Mouse (Mus musculus): ENCODE data around the gene Olfr981. TPM values are rescaled to one million over a fixed set of nuclear protein-coding genes. Genes with fewer than 3 reads are reported as not detected.
"Not testable (repeated sequence)": the region's sequence is repeated elsewhere in the genome, so short reads cannot be mapped to it uniquely, and the experiment has no call there.

Olfr981 gene
- not detected in 2 replicates for polyA plus RNA-seq (2012; rRNA removed)

DNA sequence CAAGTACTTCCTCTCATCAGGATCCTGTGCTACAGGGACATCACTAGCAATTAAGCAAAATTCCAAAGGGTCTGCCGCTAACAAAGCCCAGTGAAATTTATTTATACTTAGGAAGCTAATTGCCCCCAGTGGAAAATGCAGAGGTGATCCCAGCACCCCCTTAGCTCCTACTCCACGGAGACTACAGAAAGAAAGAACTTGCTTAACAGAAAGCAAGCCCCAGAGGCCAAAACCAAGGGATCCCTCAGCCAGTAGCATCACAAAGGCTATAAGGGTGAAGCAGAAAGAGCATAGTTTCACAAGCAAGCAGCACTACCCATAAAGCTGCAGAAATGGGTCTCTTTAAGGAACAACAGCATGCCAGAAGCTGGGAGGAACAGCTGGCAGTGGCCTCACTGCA lies at the start of gene Olfr981:
TSS of gene Olfr981 (plus strand) at position 301 of the 400 bp plus-strand sequence.
- no peak for DNase-seq (ENCODE audit: low spot score)

DNA sequence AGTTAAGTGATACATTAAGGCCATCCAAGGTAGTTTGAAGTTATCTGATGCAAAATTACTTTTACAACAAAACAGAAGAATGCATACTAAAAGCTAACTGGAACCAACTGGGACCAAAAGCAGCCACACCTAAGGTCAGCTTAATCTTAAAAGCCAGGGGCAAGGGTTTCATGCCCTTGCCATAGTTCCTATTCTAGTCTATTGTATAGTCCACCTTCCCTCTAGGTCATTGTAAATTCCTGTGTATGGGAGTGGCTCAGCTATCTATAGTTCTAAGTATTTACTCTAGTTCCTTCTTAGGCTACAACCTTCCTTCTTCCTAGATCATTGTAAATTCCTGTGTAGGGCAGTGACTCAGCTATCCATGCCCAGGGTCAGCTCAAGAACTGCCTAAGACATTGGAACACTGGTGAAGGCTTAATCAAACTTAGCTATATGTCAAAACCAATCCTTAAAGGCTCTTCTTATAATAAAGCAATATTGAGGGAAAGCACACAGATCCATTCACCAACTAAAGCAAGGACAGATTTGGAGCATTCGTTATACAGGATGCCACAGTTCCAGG lies 44.6 kb upstream of the Olfr981 start:
- DNase-seq (ENCODE audit: low spot score): not testable (repeated sequence)

DNA sequence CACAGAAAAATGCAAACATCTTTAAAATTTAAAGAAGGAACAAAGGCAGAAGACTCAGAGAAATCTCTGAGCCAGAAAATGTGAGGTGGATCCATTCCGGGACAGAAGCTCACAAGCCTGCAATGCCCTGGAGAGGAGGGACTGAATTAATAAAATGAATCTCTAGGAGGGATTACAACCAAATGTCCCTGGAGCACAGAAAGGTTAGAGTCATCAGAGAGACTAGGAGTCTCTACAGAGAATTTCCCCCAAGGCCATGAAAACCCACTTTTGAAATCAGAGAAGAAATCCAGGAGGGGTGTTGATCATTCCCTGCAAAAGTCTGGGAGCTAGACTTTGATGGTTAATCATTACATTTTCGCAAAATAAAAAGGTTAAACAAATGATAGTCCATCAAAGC lies 29.5 kb upstream of the Olfr981 start, which contains the start of gene Olfr978:
TSS of gene Olfr978 (plus strand) at position 301 of the 400 bp plus-strand sequence.
- DNase-seq (ENCODE audit: low spot score): no peak

DNA sequence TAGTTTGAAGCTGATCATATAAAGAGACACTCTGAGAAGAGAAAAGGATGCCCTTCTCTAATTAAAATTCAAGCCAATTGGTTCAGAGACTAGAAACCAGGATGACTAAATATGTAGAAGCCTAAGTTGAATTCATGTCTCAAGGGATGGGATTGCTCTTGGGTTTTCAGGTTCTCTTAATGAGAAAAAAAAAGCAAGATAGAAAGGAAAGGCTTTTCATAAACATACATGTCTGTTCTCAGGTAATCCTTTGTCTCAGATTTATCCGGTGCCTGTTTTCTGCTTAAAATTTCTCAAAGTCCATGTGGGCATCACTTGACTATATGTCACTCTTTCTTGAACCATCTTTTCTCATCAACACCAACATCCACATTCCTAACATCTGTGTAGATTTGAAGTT lies 17.9 kb upstream of the Olfr981 start, which contains the start of gene Olfr979:
TSS of gene Olfr979 (minus strand) at position 101 of the 400 bp plus-strand sequence.
- no peak for DNase-seq (ENCODE audit: low spot score)

DNA sequence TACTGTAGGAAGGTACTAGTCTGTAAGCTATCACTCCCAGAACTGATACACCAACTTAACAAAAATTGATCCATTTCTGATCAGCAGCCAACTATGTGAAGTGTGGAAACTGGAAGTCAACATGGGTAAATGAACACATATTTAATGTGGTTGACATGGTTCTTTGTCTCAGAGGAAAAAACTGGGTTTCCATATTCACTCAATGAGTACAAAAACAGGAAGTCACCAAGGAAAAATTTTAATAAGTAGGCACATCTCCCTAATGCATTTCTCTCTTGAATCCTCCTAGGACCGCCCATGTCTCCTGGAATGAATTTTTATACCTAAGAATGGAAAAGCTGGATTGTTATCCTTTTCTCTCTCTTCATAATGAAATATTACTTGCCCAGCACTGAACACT lies 11.8 kb upstream of the Olfr981 start, which contains the start of gene Olfr980:
TSS of gene Olfr980 (minus strand) at position 101 of the 400 bp plus-strand sequence.
- DNase-seq (ENCODE audit: low spot score): no peak

DNA sequence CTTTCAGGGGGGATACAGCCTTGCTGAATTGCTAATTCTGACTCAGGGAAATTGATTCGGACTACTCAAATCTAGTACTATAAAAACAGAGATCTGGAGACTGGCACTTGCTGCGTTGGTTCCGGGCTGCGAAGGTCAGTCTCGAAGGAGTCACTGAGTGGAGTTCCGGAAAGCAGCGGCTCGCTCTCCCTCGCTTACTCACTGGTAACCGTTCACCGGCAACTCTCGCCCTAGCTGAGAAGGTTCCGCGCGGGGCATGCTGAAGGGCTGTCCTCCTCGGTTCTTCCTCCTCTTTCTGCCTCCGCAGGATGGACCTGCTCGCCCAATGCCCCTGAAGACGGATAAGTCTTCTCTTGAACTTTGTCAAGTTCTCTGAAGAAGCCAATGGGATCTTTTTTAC lies 28.9 kb downstream of the Olfr981 start:
- no peak for DNase-seq (ENCODE audit: low spot score)

DNA sequence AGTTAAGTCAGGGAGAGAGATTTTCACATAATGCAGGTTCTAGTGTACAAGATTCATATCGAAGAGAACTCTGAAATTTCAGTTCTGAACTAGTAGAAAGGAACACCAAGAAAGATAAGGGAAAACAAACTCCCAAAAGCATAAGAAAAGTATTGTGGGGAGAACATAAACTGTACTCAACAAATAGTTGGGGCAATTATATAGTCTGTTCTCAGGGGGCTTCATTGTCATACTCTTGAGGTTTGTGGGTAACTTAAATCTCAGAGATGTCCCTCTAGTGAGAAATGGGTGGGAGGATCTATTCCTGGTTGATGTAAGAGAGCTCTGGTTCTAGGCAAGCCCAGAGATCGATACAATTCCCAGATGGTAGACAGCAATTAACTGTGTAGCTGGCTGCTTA lies 52.3 kb downstream of the Olfr981 start, which contains the start of gene Olfr982:
TSS of gene Olfr982 (plus strand) at position 301 of the 400 bp plus-strand sequence.
- DNase-seq (ENCODE audit: low spot score): no peak

Other genes with a start within 250 kb of the Olfr981 start
- gene Olfr968, start 238.2 kb upstream of the Olfr981 start, polyA plus RNA-seq (2012; rRNA removed): not detected in 2 replicates
- gene Olfr969, start 230.5 kb upstream of the Olfr981 start, polyA plus RNA-seq (2012; rRNA removed): not detected in 2 replicates
- not detected in 2 replicates for gene Olfr970, start 212.6 kb upstream of the Olfr981 start, polyA plus RNA-seq (2012; rRNA removed)
- gene Olfr971, start 184.6 kb upstream of the Olfr981 start, polyA plus RNA-seq (2012; rRNA removed): not detected in 2 replicates
- not detected in 2 replicates for gene Olfr972, start 155.0 kb upstream of the Olfr981 start, polyA plus RNA-seq (2012; rRNA removed)
- not detected in 2 replicates for gene Olfr229, start 114.1 kb upstream of the Olfr981 start, polyA plus RNA-seq (2012; rRNA removed)
- gene Olfr974, start 84.0 kb upstream of the Olfr981 start, polyA plus RNA-seq (2012; rRNA removed): not detected in 2 replicates
- not detected in 2 replicates for gene Olfr975, start 69.4 kb upstream of the Olfr981 start, polyA plus RNA-seq (2012; rRNA removed)
- gene Olfr976, start 60.3 kb upstream of the Olfr981 start, polyA plus RNA-seq (2012; rRNA removed): not detected in 2 replicates
- not detected in 2 replicates for gene Olfr978, start 29.4 kb upstream of the Olfr981 start, polyA plus RNA-seq (2012; rRNA removed)
- not detected in 2 replicates for gene Olfr979, start 18.0 kb upstream of the Olfr981 start, polyA plus RNA-seq (2012; rRNA removed)
- not detected in 2 replicates for gene Olfr980, start 11.9 kb upstream of the Olfr981 start, polyA plus RNA-seq (2012; rRNA removed)
- gene Olfr982, start 52.4 kb downstream of the Olfr981 start, polyA plus RNA-seq (2012; rRNA removed): not detected in 2 replicates
- not detected in 2 replicates for gene Olfr983, start 72.1 kb downstream of the Olfr981 start, polyA plus RNA-seq (2012; rRNA removed)
- gene Olfr984, start 92.7 kb downstream of the Olfr981 start, polyA plus RNA-seq (2012; rRNA removed): not detected in 2 replicates
- not detected in 2 replicates for gene Olfr985, start 108.7 kb downstream of the Olfr981 start, polyA plus RNA-seq (2012; rRNA removed)
- gene Tmem225, start 126.7 kb downstream of the Olfr981 start, polyA plus RNA-seq (2012; rRNA removed): not detected in 2 replicates
- not detected in 2 replicates for gene Olfr986, start 159.5 kb downstream of the Olfr981 start, polyA plus RNA-seq (2012; rRNA removed)
- gene Zfp202, start 170.9 kb downstream of the Olfr981 start, polyA plus RNA-seq (2012; rRNA removed): 3.2 and 3.7 TPM in 2 replicates
- 1.4 and 2.0 TPM in 2 replicates for gene Scn3b, start 247.8 kb downstream of the Olfr981 start, polyA plus RNA-seq (2012; rRNA removed)